ENCODE assay signal across 8 mouse cellular contexts in genomic region chr11:3124932-3125810, GRCm38 (mm10).
A peak's percentile ranks its signal among the peaks of the same experiment; 100 is the strongest.
DNase-seq lines count a peak whose midpoint lies in the region; ATAC-seq and TF ChIP-seq lines count a peak whose summit lies in the region.
"Not testable (repeated sequence)": the region's sequence is repeated elsewhere in the genome, so short reads cannot be mapped to it uniquely, and the experiment has no call there.

No protein-coding gene starts in this region.

- H3K27me3 ChIP-seq in embryonic facial prominence, embryonic 10.5 days (replicated peaks; ENCODE audit: low read depth, poor library complexity, severe bottlenecking); hindbrain, postnatal 0 days (ENCODE audit: insufficient read depth, low read length); liver, embryonic 12.5 days (replicated peaks); thymus, adult 2 months (ENCODE audit: control insufficient read depth, insufficient read depth, low read length): not testable (repeated sequence)

- not testable (repeated sequence) for H3K4me1 ChIP-seq in ES-E14 (ENCODE audit: control insufficient read depth in 2 of 2, insufficient read depth in 2 of 2, low read length in 2 of 2, poor library complexity in 1 of 2); embryonic facial prominence, embryonic 10.5 days; hindbrain, postnatal 0 days (ENCODE audit: insufficient read depth, low read length); thymus, adult 2 months (replicated peaks; ENCODE audit: control insufficient read depth, insufficient read depth, low read length)
- peaks cover 10% of the 10 kb centered on the region; the same call in 1 of the 2 replicates for H3K4me1 ChIP-seq in liver, embryonic 12.5 days

- not testable (repeated sequence) for H3K4me2 ChIP-seq in hindbrain, postnatal 0 days (ENCODE audit: low read depth, low read length)
- peak overlapping the region; percentile 33 for H3K4me2 ChIP-seq in liver, embryonic 12.5 days

- in situ Hi-C loops in ES-E14 (cut with MboI; ENCODE audit: low sequenced_read_pairs in 2 of 2, unreplicated experiment in 2 of 2), result not testable (repeated sequence)

- H3K27ac ChIP-seq in ES-E14 (ENCODE audit: insufficient read depth, low read depth, low read length, poor library complexity, severe bottlenecking); embryonic facial prominence, embryonic 10.5 days (replicated peaks); hindbrain, postnatal 0 days; liver, embryonic 12.5 days; thymus, adult 2 months (ENCODE audit: control insufficient read depth, insufficient read depth, low read length): not testable (repeated sequence)

- not testable (repeated sequence) for ATAC-seq in hindbrain, postnatal 0 days; liver, embryonic 12.5 days

- peak; percentile 66 for DNase-seq in 416B (ENCODE audit: low read depth)
- DNase-seq in ES-E14 (ENCODE audit: low read depth, low spot score); brain, embryonic 14.5 days (ENCODE audit: low read depth); hindbrain, postnatal 0 days (ENCODE audit: low spot score): not testable (repeated sequence)
- DNase-seq in embryonic facial prominence, embryonic 10.5 days (ENCODE audit: low spot score), result peak; percentile 18
- peak; percentile 35 to 47 for DNase-seq in natural killer cell, adult 2 months (ENCODE audit: low spot score in 2 of 2)
- DNase-seq in thymus, adult 2 months, result peak; percentile 42

- not testable (repeated sequence) for H3K9ac ChIP-seq in ES-E14 (ENCODE audit: insufficient read depth, low read depth, low read length, poor library complexity, severe bottlenecking); hindbrain, postnatal 0 days (replicated peaks; ENCODE audit: low read length); liver, embryonic 12.5 days

- not testable (repeated sequence) for H3K9me3 ChIP-seq in ES-E14 (ENCODE audit: control insufficient read depth, insufficient read depth, low read depth, low read length); hindbrain, postnatal 0 days (ENCODE audit: low read length); liver, embryonic 12.5 days (replicated peaks)
- peaks cover 22% of the 10 kb centered on the region for H3K9me3 ChIP-seq in embryonic facial prominence, embryonic 10.5 days

- H3K4me3 ChIP-seq in ES-E14 (ENCODE audit: insufficient read depth in 1 of 2, low read depth in 1 of 2, low read length in 2 of 2, poor library complexity in 1 of 2, severe bottlenecking in 1 of 2); embryonic facial prominence, embryonic 10.5 days; hindbrain, postnatal 0 days (ENCODE audit: low read length); liver, embryonic 12.5 days; thymus, adult 2 months (ENCODE audit: control insufficient read depth, insufficient read depth, low read length): not testable (repeated sequence)

- peak; percentile 20; the same call in 1 of the 2 replicates for TF ChIP-seq CTCF in brain, embryonic 14.5 days (IDR thresholded peaks at IDR 0.05; ENCODE audit: borderline replicate concordance, extremely low read depth, insufficient read depth, insufficient read length)
- TF ChIP-seq CTCF in hindbrain, postnatal 0 days (IDR thresholded peaks at IDR 0.05; ENCODE audit: low read depth), result peak; percentile 50
- not testable (repeated sequence) for TF ChIP-seq CTCF in thymus, adult 2 months (IDR thresholded peaks at IDR 0.05; ENCODE audit: borderline replicate concordance, control insufficient read depth, extremely low read depth, insufficient read depth, low read length, poor library complexity)

- 87% methylated on average over 22 of the region's 22 CpGs for WGBS in embryonic facial prominence, embryonic 10.5 days
- 85% methylated on average over 22 of the region's 22 CpGs for WGBS in hindbrain, postnatal 0 days
- whole genome bisulfite sequencing in liver, embryonic 12.5 days (ENCODE audit: insufficient replicate concordance), result 74% methylated on average over 22 of the region's 22 CpGs
- 78% methylated on average over 19 of the region's 22 CpGs for WGBS in thymus, adult 2 months

- not testable (repeated sequence) for H3K36me3 ChIP-seq in ES-E14 (ENCODE audit: control insufficient read depth, insufficient read depth, low read length, poor library complexity, severe bottlenecking); embryonic facial prominence, embryonic 10.5 days (replicated peaks); hindbrain, postnatal 0 days (ENCODE audit: insufficient read depth, low read length); liver, embryonic 12.5 days; thymus, adult 2 months (ENCODE audit: control insufficient read depth, insufficient read depth, low read length)

- not testable (repeated sequence) for TF ChIP-seq POLR2A in brain, embryonic 14.5 days (IDR thresholded peaks at IDR 0.05; ENCODE audit: borderline replicate concordance, extremely low read depth, insufficient read depth, insufficient read length, poor library complexity, severe bottlenecking); thymus, adult 2 months (IDR thresholded peaks at IDR 0.05; ENCODE audit: control insufficient read depth, extremely low read depth, insufficient read depth, low read length, poor library complexity)

TF ChIP-seq in ES-E14, 5 proteins besides CTCF, POLR2A, EP300 and RAD21:
- 0 out of 2 replicates have a peak, but pooled peaks have one; percentile 29 for TF ChIP-seq ZNF384 (IDR thresholded peaks at IDR 0.05; ENCODE audit: low read depth, low read length)
